Mouse (Mus musculus) heart, embryonic 10.5 days (tissue): Measurements from ENCODE around the gene Prdm10. TPM values are rescaled to one million over a fixed set of nuclear protein-coding genes. Genes with fewer than 3 reads are reported as not detected.

ENCODE experiments used
- DNase-seq: peaks from one replicate; pipeline ENCODE4 v3.0.0-alpha.2; 2017; ENCODE audit warnings: low spot score
- H3K27ac ChIP-seq: fragments of 300-500 bp; sonication (generic); 2 replicates; pipeline ENCODE4 v1.5.1; 2016; ENCODE audit warnings: mild to moderate bottlenecking
- H3K27me3 ChIP-seq: fragments of 300-500 bp; sonication (generic); 2 replicates; pipeline ENCODE4 v1.6.1; 2016; ENCODE audit warnings: mild to moderate bottlenecking; ENCODE audit not compliant: poor library complexity, insufficient read depth, severe bottlenecking
- H3K36me3 ChIP-seq: fragments of 300-500 bp; sonication (generic); 2 replicates; pipeline ENCODE4 v1.6.1; 2016; ENCODE audit warnings: mild to moderate bottlenecking, moderate library complexity
- H3K4me1 ChIP-seq: fragments of 300-500 bp; sonication (generic); 2 replicates; pipeline ENCODE4 v1.6.1; 2016; ENCODE audit warnings: mild to moderate bottlenecking
- H3K4me3 ChIP-seq: fragments of 300-500 bp; sonication (generic); 2 replicates; pipeline ENCODE4 v1.5.1; 2016; ENCODE audit warnings: mild to moderate bottlenecking, moderate library complexity
- H3K9me3 ChIP-seq: fragments of 300-500 bp; sonication (generic); 2 replicates; pipeline ENCODE4 v1.6.1; 2016; ENCODE audit warnings: mild to moderate bottlenecking, moderate library complexity
- WGBS: fragments of 180-500 bp; shearing (Covaris S2); methylation state at CpG from one replicate; pipeline ENCODE4 v1.1.7; 2016; 5-methylcytosine and 5-hydroxymethylcytosine counted together
- polyA plus RNA-seq: library from polyadenylated mRNA; unstranded; fragments of >200 nt; fragmentation: Nextera tagmentation; extraction: Ambion mirVana; gene quantifications from 2 replicates; pipeline ENCODE4 v1.2.1, GENCODE M21; 2016

The Prdm10 gene
- polyA plus RNA-seq, 1 experiment from 2014 or later, result 5.6 TPM

GRCm38 (mm10) chr9:31247447-31248220 is 32.7 kb upstream of the Prdm10 start:
- no peaks in the 10 kb centered on the region for H3K9me3 ChIP-seq
- WGBS, result 80% methylated on average over 8 of the region's 8 CpGs
- no peaks in the 10 kb centered on the region for H3K4me1 ChIP-seq
- no peak for DNase-seq
- no peak overlapping the region for H3K4me3 ChIP-seq
- H3K27ac ChIP-seq, result no peak overlapping the region
- H3K27me3 ChIP-seq, result no peaks in the 10 kb centered on the region
- H3K36me3 ChIP-seq, result no peaks in the 10 kb centered on the region

GRCm38 (mm10) chr9:31252182-31252799 is 28.0 kb upstream of the Prdm10 start:
- Histone ChIP-seq H3K4me1 (peaks cover 17% of the 10 kb centered on the region; the same call in 1 of the 2 replicates), H3K4me3 (no peak overlapping the region), H3K36me3 (no peaks in the 10 kb centered on the region), H3K27ac (peak overlapping the region; percentile 83; the same call in 1 of the 2 replicates), H3K9me3 (no peaks in the 10 kb centered on the region), H3K27me3 (no peaks in the 10 kb centered on the region)
- peak; percentile 90 for DNase-seq
- WGBS, result 60% methylated on average over 10 of the region's 10 CpGs

- H3K36me3 ChIP-seq, result no peaks in the 10 kb centered on the region
- peak overlapping the region; percentile 33 for H3K4me3 ChIP-seq
- H3K9me3 ChIP-seq, result no peaks in the 10 kb centered on the region
- peak; percentile 83 for DNase-seq
- H3K27me3 ChIP-seq, result no peaks in the 10 kb centered on the region
- peaks cover 17% of the 10 kb centered on the region; the same call in 1 of the 2 replicates for H3K4me1 ChIP-seq
- peak overlapping the region; percentile 83 for H3K27ac ChIP-seq
- 25% methylated on average over 10 of the region's 10 CpGs for WGBS
Observed at GRCm38 (mm10) chr9:31253311-31253734, 27.0 kb upstream of the Prdm10 start.

- no peaks in the 10 kb centered on the region for H3K27me3 ChIP-seq
- H3K36me3 ChIP-seq, result no peaks in the 10 kb centered on the region
Observed at GRCm38 (mm10) chr9:31253866-31254696, 26.3 kb upstream of the Prdm10 start.

GRCm38 (mm10) chr9:31254697-31255004 is 25.7 kb upstream of the Prdm10 start:
- no peaks in the 10 kb centered on the region for H3K27me3 ChIP-seq
- H3K4me3 ChIP-seq, result no peak overlapping the region
- H3K27ac ChIP-seq, result peak overlapping the region; percentile 83
- H3K36me3 ChIP-seq, result no peaks in the 10 kb centered on the region
- DNase-seq, result no peak
- H3K9me3 ChIP-seq, result no peaks in the 10 kb centered on the region
- H3K4me1 ChIP-seq, result peaks cover 17% of the 10 kb centered on the region; the same call in 1 of the 2 replicates
- 72% methylated on average over 7 of the region's 7 CpGs for WGBS

More at GRCm38 (mm10) chr9:31253866-31254696, 26.3 kb upstream of the Prdm10 start:
- H3K9me3 ChIP-seq, result no peaks in the 10 kb centered on the region
- 65% methylated on average over 11 of the region's 11 CpGs for WGBS
- H3K4me1 ChIP-seq, result peaks cover 17% of the 10 kb centered on the region; the same call in 1 of the 2 replicates
- peak overlapping the region; percentile 83 for H3K27ac ChIP-seq
- DNase-seq, result no peak
- H3K4me3 ChIP-seq, result no peak overlapping the region

- WGBS, result 56% methylated on average over 7 of the region's 7 CpGs
Observed at GRCm38 (mm10) chr9:31255953-31256352, 24.4 kb upstream of the Prdm10 start.

GRCm38 (mm10) chr9:31258237-31258636 is 22.1 kb upstream of the Prdm10 start:
- no peak for DNase-seq
- WGBS, result 53% methylated on average over 3 of the region's 3 CpGs
- Histone ChIP-seq H3K4me1 (peaks cover 37% of the 10 kb centered on the region), H3K27me3 (no peaks in the 10 kb centered on the region), H3K4me3 (no peak overlapping the region), H3K36me3 (no peaks in the 10 kb centered on the region), H3K27ac (no peak overlapping the region), H3K9me3 (no peaks in the 10 kb centered on the region)

More at GRCm38 (mm10) chr9:31255953-31256352, 24.4 kb upstream of the Prdm10 start:
- Histone ChIP-seq H3K27ac (no peak overlapping the region), H3K27me3 (no peaks in the 10 kb centered on the region), H3K4me1 (peaks cover 22% of the 10 kb centered on the region; the same call in 1 of the 2 replicates), H3K4me3 (no peak overlapping the region), H3K9me3 (no peaks in the 10 kb centered on the region), H3K36me3 (no peaks in the 10 kb centered on the region)
- DNase-seq, result no peak

- WGBS, result 73% methylated on average over 4 of the region's 4 CpGs
- no peaks in the 10 kb centered on the region for H3K9me3 ChIP-seq
- no peak for DNase-seq
- H3K4me3 ChIP-seq, result no peak overlapping the region
- H3K4me1 ChIP-seq, result peaks cover 22% of the 10 kb centered on the region
- no peak overlapping the region for H3K27ac ChIP-seq
- no peaks in the 10 kb centered on the region for H3K36me3 ChIP-seq
- no peaks in the 10 kb centered on the region for H3K27me3 ChIP-seq
Observed at GRCm38 (mm10) chr9:31260219-31260618, 20.1 kb upstream of the Prdm10 start.

- 17% methylated on average over 4 of the region's 4 CpGs for WGBS
- DNase-seq, result no peak
- Histone ChIP-seq H3K4me1 (peaks cover 30% of the 10 kb centered on the region), H3K27ac (peak overlapping the region; percentile 86), H3K4me3 (no peak overlapping the region), H3K9me3 (no peaks in the 10 kb centered on the region), H3K36me3 (no peaks in the 10 kb centered on the region), H3K27me3 (no peaks in the 10 kb centered on the region)
Observed at GRCm38 (mm10) chr9:31262226-31263105, 17.9 kb upstream of the Prdm10 start.

GRCm38 (mm10) chr9:31266013-31266659 is 14.2 kb upstream of the Prdm10 start:
- H3K27me3 ChIP-seq, result no peaks in the 10 kb centered on the region
- H3K9me3 ChIP-seq, result no peaks in the 10 kb centered on the region
- no peak for DNase-seq
- H3K4me1 ChIP-seq, result peaks cover 30% of the 10 kb centered on the region
- H3K4me3 ChIP-seq, result no peak overlapping the region
- H3K27ac ChIP-seq, result peak overlapping the region; percentile 53; the same call in 1 of the 2 replicates
- H3K36me3 ChIP-seq, result no peaks in the 10 kb centered on the region
- WGBS, result 31% methylated on average over 5 of the region's 5 CpGs

- Histone ChIP-seq H3K4me1 (peaks cover 26% of the 10 kb centered on the region), H3K4me3 (no peak overlapping the region), H3K27me3 (no peaks in the 10 kb centered on the region), H3K9me3 (no peaks in the 10 kb centered on the region), H3K27ac (0 out of 2 replicates have a peak overlapping the region, but pooled peaks have one; percentile 29), H3K36me3 (no peaks in the 10 kb centered on the region)
- no peak for DNase-seq
- WGBS, result 61% methylated on average over 8 of the region's 8 CpGs
Observed at GRCm38 (mm10) chr9:31271221-31272015, 8.9 kb upstream of the Prdm10 start.
